Mouse (Mus musculus) kidney, postnatal 25 days (tissue): Measurements from ENCODE around the gene Ddx4.
A peak's percentile ranks its signal among the peaks of the same experiment; 100 is the strongest.

Experiments
- DNase-seq, 2 experiments: peaks; one replicate each; pipeline ENCODE4 v3.0.0; 2021; ENCODE audit warnings: mixed read lengths in 2 of 2

Ddx4 gene

DNA sequence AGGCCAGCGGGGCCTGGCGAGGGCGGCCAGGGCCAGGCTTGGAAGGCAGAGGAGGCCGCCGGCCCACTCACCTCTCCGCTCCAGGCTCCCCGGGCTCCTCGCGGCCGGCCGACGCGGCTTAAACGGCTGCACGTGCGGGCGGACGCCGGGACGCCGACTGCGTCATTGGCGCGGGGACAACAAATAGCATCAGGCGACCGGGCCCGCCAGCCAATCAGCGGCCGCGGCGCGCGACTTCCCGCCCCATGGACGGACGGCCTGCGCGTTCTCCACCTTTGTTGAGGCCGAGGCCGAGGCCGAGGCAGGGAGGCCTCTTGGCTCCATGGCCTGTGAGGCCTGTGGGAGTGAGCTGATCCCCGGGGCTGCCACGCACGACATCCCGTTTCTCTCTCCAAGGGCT, at the start of gene Ddx4:
Ddx4 (minus strand) TSS at position 271 of the 400 bp plus-strand sequence.
- no peak for DNase-seq

- DNase-seq = no peak
Observed at GRCm38 (mm10) chr13:112701256-112701655, 49.0 kb upstream of the Ddx4 start.

DNA sequence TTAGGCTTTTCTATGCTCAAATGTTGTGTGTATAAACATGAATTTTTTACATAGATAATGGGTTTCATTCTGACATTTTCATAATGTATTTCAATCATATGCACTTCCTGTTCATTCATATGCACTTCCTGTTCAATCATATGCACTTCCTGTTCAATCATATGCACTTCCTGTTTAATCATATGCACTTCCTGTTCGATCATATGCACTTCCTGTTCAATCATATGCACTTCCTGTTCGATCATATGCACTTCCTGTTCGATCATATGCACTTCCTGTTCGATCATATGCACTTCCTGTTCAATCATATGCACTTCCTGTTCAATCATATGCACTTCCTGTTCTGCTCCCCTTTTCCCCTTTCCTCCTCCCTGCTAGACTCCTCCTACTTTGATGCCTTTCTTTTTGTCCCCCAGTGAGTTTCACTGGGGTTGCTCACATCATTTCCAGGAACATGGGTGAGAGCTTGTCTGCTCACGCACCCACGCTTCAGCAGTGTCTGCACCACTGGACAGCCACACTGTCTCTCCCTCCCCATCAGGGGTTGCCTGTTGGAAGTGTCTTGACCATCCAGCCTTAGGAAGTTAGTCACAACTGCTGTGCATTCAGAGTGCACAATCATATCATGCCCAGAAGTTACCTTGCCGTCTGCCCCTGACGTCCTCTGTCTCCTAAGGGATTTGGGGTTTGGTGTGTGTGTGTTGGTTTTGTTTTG, 43.4 kb upstream of the Ddx4 start:
- no peak for DNase-seq

DNA sequence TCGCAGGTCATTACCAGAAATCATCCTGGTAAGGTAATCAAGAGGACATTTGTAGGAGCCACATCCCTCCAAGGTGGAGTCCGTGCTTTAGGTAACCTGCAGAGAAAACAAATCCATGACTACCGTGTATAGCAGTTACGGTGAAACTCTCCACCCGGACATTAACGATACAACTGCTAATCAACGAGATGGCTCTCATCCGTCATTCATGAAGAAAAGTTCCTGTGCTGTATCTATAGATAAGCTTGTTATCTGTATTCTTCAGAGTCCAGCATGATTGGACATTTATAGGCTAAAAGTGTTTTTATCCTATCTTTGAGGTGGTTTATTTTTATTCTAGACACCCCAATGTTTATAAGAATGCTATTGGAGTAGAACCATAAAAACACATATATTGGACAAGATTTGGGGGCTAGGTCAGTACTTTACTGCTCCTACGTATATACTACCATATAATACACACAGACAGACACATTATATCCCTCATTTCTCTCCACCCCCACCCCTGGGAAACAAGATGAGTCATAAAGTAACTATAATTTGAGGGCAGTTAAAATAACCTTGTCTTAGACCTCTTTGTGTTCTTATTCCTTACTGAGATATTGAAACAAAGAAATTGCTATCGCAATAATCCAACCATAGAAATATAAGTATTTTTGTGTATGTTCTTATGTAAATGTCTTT, 40.7 kb upstream of the Ddx4 start:
- DNase-seq = no peak

GRCm38 (mm10) chr13:112686155-112686554, 33.9 kb upstream of the Ddx4 start:
- no peak for DNase-seq

DNA sequence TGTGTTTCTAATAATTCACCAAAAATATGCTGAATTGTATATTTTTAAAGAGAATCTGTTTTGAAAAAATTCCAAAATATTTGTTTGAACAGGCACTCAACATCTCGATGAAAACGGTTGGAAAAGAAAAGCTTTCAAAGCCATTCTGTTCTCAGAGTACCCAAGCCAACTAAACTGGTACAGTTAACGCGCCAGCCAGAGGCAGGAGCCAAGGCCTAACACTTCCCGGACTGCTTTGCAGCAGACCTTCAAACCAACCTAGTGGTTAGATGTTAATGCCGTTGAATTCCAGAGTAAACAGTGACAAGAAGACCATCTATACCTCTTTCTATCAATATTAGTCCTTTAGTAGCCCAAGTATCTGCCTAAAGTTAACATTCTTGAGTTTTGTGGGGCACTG, 31.7 kb upstream of the Ddx4 start:
- no peak for DNase-seq

DNA sequence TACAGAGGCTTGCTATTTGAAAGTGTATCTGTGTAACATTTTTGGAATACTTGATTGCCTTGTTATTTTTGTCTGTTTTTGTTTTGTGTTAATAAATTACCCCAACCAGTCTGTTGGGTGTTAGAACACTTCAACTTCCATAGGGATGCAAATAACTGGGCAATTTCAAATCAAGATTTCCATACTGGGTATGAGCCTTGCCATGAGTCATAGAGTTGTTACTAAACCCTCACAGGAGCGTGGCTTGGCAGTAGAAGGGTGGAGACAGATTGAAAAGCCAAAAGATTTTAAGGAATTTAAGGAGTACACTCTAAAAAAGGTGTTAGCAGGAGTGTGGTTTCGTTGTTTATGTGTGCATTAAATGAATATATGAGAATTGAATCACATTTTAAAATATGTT, 31.0 kb upstream of the Ddx4 start:
- no peak for DNase-seq

GRCm38 (mm10) chr13:112678154-112678553, 25.9 kb upstream of the Ddx4 start:
- peak in 1 of 2 experiments; percentile 19 for DNase-seq

GRCm38 (mm10) chr13:112673899-112674447, 21.7 kb upstream of the Ddx4 start:
- peak; percentile 67 to 81 for DNase-seq

DNA sequence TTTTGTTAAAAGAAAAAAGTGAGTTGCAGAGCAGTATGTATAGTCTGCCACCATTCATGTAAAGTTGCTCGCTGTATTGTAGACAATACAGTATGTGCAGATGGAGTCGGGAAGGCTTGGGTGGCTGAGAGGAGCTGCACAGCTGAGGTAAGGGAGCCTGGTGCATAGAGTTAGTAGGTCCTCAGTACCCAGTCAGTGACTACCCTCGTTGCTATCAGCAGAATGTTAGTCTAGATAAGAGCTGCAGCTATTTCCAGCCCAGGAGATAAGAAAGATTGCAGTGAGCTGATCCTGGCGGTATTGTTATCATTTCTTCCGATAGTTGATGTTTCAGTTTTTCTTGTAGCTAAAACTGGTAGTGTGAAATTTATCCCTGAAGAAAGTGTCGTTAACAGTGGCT, 20.5 kb upstream of the Ddx4 start:
- no peak for DNase-seq

- DNase-seq = no peak
Observed at GRCm38 (mm10) chr13:112671708-112672107, 19.4 kb upstream of the Ddx4 start.

DNA sequence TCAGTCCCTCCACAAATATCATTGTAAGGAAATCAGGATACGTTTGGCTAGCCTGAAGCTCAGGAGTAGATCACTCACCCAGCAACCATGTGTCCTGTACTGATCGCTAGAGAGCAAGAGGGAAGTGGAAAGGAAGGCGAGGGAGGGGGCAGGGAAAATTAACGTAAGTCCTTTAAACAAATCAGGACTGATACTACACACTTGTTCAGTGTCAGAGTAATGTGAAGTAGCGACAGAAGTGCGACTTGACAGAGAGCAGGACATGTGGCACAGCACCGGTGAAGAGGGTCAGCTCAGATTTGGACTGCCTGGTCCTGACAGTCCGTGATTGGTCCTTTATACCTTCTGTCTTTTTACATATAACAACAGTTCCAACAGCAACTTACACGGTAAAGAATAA, 14.9 kb upstream of the Ddx4 start:
- DNase-seq = no peak

DNA sequence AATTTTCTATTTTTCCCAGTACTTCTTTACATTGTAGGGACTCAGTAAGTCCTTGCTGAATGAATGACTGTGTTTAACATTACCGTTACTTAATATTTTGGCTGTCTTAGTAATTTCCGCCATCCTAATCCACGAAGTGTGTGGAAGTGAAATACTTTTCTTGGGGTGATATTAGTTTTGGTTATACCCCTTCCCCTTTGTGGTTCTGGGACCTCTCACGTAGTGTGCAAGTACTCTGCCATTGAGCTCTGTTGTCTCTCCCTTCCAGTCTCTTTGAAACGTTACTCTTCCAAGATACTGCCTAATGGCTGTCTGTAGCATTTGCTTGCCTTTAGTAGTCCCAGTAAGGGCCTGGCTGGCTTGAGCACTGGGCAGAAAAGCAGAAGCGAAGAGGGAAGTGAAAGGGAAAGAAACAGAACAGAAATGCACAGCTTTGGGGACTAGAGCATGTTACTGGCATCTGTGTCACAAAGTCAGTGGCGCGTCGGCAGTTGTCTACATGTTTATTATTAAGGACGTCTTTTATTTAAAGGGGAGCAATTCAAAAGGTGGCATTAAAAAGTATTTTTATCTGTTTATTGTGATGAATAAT, 14.3 kb upstream of the Ddx4 start:
- no peak for DNase-seq

DNA sequence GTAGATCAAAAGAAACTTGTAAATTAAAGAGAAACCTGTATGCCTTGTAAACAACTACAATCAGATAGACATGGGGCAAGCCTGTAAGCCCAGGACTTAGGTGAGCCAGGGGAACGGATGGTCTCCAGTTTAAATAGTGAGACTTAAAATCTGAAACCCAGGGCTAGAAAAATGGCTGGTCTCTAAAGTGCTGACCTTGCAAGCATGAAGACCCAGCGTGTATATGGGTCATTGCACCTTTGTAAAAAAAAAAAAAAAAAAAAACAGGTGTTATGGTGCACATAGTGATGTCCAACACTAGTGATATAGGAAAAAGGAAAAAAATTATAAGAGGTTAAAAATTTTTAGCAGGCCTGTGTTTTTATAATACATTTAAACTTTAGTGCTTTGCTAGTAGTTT, 9.4 kb upstream of the Ddx4 start:
- no peak for DNase-seq

DNA sequence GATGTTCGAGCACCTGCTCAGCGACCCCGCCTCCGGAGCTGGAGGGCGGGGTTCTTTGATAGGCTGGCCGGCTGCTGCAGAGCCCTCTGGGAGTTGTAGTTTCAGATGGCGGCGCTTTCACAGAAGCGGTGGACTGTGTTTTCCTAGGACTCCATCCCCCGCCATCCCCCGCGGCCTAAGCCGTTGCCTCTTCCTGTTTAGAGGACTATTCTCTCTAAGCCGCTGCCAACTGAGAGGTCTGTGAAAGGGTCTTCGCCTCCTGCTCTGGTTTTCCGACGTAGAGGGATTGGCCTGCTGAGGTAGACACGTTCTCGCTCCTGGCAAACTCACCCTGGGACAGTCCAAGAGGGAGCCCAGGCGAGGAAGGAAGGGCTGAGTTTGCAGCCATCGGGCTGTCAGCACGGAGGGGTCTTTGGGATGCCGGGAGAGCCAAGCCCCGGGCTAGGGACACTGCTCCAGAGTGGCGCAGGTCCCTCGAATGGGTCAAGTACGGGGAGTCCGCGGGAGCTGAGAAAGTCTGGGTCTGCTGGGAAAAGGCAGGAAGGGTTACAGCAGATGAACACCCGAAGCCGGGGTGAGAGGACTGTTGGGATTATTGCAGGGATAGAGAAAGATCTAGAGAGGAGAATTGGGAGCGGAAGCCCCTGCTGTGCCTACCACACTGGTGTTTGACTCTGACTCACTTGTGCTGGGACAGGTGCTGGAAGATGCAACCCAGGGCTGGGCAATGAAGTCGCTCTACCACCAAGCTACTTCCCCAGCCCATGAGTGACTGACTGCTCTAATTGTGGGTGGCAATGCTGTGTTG, 8.5 kb upstream of the Ddx4 start, which contains the start of gene Slc38a9:
Slc38a9 (plus strand) TSS at position 178 of the 808 bp plus-strand sequence.
- peak; percentile 95 to 97 for DNase-seq

DNA sequence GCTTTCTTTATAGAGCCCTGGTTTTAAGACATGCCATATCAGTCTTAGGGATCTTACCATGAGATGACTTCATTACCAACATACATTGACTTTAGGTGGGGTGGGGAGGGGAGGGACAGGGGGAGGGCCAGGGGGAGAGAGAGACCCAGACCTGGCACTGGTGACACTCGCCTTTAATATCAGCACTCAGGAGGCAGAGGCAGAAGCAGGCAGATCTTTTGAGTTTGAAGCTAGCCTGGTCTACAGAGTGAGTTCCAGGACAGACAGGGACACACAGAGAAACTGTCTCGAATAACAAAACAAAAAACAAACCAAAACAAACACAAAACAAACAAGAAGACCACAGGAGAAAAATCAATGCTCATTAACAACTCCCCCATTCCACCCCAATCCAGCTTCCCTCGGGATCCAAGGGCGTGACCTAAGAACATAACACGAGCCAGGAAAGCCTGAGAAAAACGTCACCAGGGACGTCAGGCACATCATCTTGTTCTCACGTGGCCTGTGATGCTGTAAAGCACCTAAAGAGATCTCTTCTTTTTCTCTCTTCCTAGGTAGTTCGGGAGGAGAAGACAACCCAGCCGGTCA, 7.8 kb upstream of the Ddx4 start:
- no peak for DNase-seq

DNA sequence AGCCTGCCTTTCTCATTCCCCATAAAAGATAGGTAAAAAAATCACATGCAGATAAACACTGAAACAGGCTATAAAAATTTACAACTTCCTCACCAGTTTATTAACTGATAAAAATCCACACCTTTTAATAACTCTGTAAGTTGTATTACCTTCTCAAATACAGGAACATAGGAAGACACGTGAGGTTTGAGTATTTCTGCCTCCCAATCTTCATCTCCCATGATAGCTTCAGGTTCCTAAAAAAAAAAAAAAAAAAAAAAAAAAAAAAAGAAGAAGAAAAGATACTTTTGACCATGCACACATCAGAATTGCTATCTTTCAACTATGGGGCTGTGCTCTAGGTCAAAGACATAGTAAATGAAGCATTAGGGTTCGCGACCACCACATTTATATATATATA, 1.1 kb downstream of the Ddx4 start:
- DNase-seq = no peak

- DNase-seq = no peak
Observed at GRCm38 (mm10) chr13:112645529-112646186, 6.6 kb downstream of the Ddx4 start.

DNA sequence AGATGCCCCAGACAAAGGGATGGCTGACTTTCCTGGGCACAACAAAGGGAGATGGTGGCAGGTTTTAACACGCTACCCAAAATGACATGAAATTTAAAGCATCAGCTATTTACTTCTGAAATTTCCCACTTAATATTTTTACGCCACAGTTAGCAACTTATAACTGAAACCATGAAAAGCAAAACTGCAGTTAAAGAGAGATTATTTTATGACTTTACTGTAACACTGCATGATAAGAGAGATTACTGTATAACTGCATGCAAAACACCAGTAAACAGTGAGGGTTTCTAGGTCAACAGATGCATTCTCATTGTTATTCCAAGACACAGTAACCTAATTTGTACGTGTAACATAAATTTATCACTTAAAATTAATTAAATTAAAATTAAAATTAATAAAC, 7.3 kb downstream of the Ddx4 start:
- DNase-seq = no peak

DNA sequence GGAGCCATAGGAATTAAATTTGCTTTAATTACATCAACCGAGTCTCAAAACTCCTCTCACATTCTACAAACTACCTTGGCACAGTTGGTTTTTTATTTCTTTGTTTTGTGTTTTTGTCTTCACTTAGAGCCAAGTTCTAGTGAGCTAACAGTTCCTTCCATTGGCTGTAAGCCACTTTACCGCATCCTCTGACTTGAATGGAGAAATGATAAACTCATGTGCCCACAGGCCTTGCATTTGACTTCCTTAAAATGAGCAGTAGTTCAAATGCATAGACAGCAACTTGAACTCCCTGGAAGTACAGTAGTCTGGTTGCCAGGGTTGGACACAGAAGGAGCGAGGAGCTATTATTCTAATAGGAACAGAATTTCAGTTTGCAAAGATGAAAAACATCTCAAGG, 9.4 kb downstream of the Ddx4 start:
- no peak for DNase-seq

- no peak for DNase-seq
Observed at GRCm38 (mm10) chr13:112639111-112639510, 13.2 kb downstream of the Ddx4 start.

DNA sequence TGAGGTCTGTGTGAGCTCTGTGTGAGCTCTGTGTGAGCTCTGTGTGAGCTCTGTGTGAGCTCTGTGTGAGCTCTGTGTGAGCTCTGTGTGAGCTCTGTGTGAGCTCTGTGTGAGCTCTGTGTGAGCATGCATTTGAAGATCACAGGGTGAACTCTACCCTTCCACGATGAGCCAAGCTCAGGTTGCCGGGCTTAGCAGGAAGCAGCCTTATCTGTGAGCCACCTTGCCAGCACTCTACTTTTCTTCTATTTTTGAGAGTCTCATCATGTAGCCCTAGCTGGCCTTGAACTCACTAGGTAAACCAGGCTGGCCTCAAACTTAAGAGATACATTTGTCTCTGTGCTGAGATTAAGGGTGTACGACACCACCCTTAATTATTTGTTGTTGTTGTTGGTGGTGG, 15.8 kb downstream of the Ddx4 start:
- no peak for DNase-seq
